Mouse (Mus musculus) brain, embryonic 14.5 days (tissue): ENCODE data around the gene March10.

ENCODE experiments used
- CTCF ChIP-seq: fragments of 200-500 bp; IDR thresholded peaks from 2 replicates; pipeline ENCODE4 v1.5.1; 2012; ENCODE audit warnings: inconsistent platforms, mild to moderate bottlenecking, moderate library complexity, borderline replicate concordance; ENCODE audit not compliant: insufficient read depth, insufficient read length; ENCODE audit errors: extremely low read depth
- POLR2A ChIP-seq: fragments of 200-500 bp; IDR thresholded peaks from 2 replicates; pipeline ENCODE4 v1.6.1; 2012; ENCODE audit warnings: mild to moderate bottlenecking, inconsistent platforms, borderline replicate concordance; ENCODE audit not compliant: poor library complexity, insufficient read depth, insufficient read length, severe bottlenecking; ENCODE audit errors: extremely low read depth

DNA sequence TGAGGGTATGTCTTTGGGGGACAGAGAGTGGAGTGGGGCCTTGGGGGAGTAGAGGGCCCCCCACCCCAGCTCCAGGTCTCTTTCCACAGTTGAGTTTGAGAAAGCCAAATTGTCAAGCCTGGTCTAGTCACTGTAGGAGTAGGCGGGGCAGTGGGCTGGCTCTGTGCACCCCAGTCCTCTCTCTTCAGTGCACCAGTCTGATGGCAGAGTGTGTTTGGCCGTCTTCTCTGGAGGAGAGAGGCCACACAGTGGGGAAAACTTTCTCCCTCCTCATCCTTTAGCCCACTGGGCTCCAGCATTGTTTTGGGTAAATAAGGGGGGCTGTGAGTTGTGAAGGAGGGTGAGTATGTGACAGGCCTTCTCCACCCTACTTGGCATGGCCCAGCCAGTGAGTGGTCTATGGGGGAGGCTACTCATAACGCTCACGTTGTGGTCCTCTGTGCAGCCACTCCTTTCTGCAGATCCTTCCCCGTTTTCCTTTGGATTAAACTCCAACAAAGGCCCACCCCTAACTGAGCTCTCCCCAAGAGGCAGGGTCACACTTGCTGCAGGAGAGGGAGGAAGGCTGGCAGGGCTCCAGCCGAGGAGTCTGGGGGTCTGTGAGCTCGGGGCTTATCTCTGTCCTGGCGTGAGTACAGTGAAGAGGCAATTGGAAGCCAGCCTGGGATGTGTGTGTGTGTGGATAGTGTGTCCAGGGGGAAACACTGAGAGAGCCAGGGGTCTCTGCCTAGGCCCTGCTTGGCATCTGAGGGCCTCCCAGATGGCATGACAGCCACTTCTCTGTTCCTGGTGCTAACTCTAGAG is 122.5 kb downstream of the March10 start:
- TF ChIP-seq CTCF (no peak), POLR2A (no peak)
